Mouse (Mus musculus) heart, adult 2 months (tissue): ENCODE data around the gene Spag7.
A peak's percentile ranks its signal among the peaks of the same experiment; 100 is the strongest.

Experiments
- CTCF ChIP-seq: fragments of 200-600 bp; IDR thresholded peaks from 2 replicates; pipeline ENCODE4 v1.8.1; 2022; ENCODE audit warnings: antibody characterized with exemption, mild to moderate bottlenecking, moderate library complexity
- EP300 ChIP-seq: fragments of 200-500 bp; IDR thresholded peaks from 2 replicates; pipeline ENCODE4 v1.6.1; 2011; ENCODE audit warnings: low read depth, low read length, control low read depth; ENCODE audit not compliant: insufficient read depth

DNA sequence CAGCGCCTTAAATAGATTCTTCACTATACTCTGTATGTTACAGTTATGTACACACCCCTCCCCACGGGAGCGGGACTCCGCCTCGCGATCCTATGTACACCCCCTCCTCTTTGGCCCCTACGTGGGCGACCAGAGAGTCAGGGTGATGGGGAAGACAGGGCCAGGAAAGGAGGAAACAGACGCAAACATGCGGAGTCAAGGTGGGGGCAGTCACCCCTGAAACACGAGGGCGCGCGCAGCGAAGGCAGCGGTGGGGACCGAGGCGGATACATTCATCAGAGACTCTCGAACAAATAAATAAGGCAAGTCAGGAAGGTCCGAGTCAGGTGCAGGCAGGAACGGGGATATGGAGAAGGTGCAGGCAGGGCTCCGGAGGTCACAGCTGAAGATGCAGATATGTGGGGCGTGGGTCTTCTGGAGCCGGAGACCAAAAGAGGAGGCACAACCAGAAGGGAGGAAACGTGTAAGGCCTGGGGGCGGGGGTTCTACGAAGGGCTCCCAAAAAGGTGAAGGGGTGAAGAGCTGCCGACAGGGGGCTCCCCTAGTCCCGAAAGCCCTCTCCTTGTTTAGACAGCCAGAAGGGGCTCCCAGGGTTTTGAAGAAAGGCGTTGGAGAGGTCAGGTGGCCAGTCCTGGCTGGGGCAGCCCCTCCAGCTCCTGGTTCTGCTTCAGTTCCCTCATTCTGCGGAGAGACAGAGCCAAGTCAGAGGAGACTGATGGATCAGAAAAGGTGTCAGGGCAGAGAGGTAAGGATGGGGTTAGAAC, 548 bp upstream of the Spag7 start:
- TF ChIP-seq EP300 (no peak), CTCF (peak; percentile 81)
